Mouse (Mus musculus): ENCODE measurements around the gene Zfp992.
A peak's percentile ranks its signal among the peaks of the same experiment; 100 is the strongest.
"Not testable (repeated sequence)": the region's sequence is repeated elsewhere in the genome, so short reads cannot be mapped to it uniquely, and the experiment has no call there.

The Zfp992 gene

DNA sequence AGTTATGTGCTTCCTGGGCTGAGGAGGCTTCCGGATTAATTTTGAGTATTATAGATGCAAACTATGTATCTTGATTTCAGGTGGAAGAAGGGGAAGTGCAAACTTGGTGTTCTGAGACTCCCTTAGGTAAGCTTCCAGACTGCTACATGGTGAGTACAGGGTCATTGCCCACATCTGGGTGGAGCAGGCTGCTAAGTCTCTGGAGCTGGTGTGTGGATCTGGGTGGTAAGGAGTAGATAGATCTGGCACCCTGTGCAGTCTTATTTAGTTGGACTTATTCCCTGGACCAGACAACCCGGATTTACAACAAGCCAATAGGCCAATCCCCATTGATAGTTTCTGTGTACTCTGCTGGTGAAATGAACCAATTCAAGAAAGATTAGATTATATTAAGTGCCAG is at the start of gene Zfp992:
Gene Zfp992, plus strand, starts transcription at position 74 of the 400 bp plus-strand sequence.
- DNase-seq (ENCODE audit: low read depth, low spot score) = not testable (repeated sequence)

DNA sequence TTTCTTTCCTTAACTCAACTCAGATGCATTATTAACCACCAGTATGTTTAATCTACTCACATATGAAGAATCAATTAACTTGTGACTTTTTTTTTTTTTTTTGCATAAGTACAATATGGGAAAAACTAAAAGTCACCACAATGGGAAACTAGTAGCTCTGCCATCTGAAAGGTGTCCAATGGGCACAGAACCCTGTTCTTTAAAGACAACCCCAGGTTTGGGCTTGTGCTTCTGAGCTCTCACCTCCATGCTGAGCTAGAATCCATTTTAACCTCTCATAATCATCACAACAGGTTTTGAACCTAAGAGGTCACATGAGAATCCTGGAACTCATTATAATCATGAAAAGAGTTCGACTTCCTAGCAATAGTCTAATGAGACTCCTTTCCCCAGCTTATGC is 19.4 kb upstream of the Zfp992 start:
- not testable (repeated sequence) for DNase-seq (ENCODE audit: low read depth, low spot score)

DNA sequence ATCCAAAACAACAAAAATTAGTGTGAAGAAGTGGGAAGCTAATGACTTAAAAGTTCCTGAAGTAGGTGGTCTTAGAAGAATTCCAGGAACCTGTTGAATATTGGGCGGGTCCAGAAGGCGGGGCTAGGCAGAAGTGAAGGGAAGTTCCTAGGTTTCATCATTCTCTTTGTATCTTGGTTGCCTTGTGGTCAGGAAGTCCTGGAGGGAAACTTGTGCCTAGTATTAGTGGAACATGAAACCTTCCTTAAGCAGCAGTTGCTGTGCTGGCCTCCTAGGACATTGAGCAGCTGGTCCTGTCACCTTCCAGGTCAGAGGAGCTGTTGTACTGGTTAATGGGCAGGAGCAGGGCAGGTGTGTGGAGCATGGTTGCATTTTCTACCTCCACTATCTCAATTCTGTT is 17.9 kb upstream of the Zfp992 start:
- not testable (repeated sequence) for DNase-seq (ENCODE audit: low read depth, low spot score)

DNA sequence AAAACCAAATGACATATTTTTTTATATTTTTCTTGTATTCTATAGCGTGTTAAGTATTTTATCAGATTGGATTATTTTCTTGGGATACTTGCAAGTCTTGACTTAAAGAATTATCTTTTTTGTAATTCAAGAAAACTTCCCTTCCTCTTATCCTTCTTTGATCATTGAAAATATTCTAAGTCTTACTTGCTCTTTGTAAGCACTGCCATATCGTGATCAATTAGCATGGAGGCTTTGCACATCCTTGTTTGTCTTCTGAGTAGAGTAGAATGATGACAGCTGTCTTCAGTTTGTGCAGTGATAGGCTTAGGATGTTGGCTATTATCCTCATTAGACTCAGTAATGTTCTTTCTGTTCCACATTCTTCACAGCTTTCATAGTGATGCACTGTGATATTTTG is 13.3 kb upstream of the Zfp992 start:
- not testable (repeated sequence) for DNase-seq (ENCODE audit: low read depth, low spot score)

DNA sequence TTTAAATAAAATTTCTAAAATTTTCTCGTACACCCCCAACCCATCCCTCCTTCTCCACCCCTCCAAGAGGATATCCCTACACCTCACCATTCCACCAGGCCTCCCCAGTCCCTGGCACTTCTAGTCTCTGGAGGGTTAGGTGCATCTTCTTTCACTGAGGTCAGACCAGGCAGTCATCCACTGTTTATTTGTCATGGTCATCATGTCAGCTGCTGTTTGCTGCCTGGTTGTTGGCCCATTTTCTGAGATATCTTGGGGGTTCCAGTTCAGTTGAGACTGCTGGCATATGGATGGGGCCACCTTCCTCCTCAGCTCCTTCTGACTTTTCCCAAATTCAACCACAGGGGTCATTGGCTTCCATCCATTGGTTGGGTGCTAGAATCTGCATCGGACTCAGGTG is 11.6 kb upstream of the Zfp992 start:
- DNase-seq (ENCODE audit: low read depth, low spot score) = not testable (repeated sequence)

DNA sequence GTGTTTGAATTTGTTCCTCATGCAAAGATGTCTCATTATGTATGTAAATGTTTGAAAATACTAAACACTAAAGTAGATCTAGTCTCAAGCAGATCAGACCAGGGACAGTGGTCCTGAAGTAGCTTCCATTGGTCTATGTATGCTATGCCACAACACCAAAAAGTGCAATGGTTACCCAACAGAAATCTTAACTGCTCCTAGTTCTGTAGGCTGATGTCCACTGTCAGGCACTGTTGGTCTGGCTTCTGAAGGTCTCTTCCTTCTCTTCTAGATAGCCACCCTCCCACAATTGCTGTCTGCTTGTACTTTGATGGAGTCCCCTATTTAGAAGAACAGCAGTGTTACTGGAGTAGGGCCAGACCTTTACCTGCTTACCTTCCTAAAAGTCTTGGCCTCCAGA is 4.5 kb upstream of the Zfp992 start:
- not testable (repeated sequence) for DNase-seq (ENCODE audit: low read depth, low spot score)

DNA sequence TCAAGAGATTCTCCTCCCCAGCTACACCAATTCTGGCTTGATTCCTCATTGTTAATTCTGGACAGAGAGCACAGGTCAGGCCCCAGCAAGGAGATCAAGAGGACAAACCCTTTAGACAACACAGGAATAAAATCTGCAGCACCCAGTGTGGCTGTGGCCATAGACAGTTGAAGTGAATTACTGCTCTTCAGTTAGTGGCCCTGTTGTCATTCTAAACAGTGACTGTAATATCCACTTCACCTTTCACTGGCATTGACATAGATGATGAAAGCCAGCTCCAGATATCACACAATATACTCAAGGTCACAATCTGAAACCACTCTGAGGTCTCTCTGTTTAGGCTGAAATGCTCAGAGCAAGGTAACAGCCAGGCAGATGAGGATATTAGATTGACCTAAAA is 3.7 kb upstream of the Zfp992 start:
- DNase-seq (ENCODE audit: low read depth, low spot score) = not testable (repeated sequence)

DNA sequence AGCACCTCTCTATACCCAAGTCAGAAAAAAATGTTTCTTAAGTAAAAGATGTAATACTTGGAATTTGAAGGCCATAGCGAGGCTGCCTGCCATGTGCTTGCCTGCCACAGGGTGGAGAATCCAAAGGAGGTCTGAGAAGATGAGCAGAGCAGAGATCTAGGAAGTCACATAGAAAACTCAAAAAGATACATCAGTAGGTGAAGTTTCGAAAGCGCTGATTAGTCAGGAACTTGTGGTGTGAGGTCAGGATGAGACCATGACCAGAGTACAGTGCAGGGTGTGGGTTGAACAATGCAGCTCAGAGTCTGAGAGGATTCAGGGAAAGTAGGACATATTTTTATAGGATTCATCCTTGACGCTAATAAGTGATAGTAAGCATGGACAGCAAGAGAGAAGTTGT is 2.7 kb upstream of the Zfp992 start:
- DNase-seq (ENCODE audit: low read depth, low spot score) = not testable (repeated sequence)

DNA sequence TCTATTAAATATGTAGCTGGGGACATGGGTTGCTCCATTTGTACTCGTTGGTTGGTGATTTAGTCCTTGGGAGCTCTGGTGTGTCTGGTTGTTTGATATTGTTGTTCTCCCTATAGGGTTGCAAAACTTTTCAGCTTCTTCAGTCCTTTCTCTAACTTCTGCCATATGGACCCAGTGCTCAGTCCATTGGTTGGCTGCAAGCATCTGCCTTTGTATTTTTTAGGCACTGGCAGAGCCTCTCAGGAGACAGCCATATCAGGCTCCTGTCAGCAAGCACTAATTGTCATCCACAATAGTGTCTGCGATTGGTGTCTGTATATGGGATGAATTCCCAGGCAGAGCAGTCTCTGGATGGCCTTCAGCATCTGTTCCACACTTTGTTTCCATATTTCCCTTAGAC is 1.8 kb upstream of the Zfp992 start:
- not testable (repeated sequence) for DNase-seq (ENCODE audit: low read depth, low spot score)

DNA sequence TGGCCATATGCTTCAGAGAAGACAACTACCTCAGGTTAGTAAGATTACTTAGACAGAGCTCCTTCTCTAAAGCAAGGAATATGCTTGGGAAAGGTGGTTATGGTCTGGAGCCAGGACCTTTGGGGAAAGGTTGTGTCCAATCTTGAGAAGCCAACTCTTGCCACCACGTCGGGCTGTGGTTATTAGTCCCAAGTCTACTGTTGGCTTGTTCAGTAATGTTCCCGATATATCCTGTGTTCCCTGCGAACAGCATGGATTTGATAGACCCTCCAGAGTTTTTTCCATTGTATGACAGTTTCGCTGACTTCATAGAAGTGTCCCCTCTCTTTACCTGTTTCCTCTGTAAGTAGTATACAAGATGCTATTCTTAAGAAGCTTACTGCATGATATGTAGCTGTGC is 888 bp downstream of the Zfp992 start:
- DNase-seq (ENCODE audit: low read depth, low spot score) = not testable (repeated sequence)

DNA sequence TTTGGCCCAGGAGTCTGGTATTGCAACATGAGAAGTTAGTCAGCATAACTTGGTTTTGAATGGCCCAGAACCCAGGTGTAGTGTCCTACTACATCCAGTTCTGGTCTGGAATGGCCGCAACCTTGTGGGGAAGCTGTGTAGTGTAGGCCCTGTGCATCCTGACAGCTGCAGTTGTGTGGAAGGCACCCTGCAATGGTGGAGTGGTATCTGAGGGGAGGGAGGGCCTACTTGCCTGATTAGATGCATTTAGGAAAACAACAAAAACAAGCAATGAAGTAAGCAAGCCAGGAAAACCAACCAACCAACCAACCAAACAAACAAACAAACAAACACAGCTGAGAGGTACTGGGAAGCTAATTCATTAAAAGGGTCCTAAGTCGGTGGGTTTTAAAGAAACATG is 3.8 kb downstream of the Zfp992 start:
- DNase-seq (ENCODE audit: low read depth, low spot score) = not testable (repeated sequence)

DNA sequence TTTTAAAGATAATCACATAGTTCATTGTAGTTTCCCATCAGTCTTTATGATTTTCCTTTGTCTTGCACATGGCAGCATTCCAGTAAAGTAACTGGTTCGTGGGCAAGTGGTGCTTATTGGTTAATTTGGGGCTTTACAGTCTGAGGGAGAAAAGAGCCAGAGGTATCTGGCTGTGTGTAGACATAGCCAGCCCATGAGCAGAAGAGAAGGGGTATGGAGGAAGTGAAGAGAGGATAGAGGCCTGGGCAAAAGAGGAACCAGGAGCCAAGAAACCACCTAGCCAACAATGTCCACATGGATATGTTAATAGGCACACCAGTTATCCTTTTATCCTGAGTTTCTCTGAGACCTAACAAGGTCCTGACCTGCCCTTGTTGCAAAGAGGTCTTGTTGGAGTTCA is 5.3 kb downstream of the Zfp992 start:
- not testable (repeated sequence) for DNase-seq (ENCODE audit: low read depth, low spot score)

DNA sequence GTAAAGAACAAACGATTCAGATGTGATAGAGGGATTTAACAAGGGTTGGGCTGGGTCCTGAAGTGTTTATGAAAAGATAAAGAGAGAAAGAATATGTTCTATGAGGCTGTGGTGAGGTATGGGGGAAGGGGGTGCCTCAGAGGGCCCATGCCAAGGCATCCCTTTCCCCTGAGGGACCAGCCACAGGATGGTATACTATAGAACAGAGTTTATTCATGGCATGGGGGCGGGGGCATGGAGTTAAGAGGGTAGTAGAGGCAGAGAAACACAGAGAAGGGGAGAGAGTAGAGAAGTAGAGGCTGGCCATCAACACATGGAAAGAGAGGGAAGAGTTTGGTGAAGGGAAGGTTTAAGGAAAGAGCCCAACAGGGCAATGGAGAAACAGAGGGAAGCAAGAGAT is 6.1 kb downstream of the Zfp992 start:
- no peak for DNase-seq (ENCODE audit: low read depth, low spot score)

DNA sequence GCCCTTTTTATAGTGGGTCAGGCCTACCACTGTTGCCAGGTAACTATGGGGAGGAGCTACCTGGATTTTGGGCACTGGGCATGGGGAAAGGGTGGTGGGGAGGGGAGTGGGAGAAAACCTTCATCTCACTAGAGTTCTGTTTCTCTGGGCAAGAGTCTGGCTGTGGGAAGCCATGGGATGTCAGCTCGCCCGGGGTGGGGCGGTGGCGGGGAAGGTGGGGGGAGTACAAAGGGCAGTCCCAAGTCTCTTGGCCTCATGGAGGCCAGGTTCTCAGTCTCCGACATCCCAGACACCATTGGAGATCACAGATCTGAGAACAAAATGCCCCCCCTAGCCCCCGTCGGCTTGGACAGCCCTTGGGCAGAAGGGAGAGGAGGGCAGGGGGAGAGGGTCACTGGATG is 6.5 kb downstream of the Zfp992 start:
- DNase-seq (ENCODE audit: low read depth, low spot score) = no peak

DNA sequence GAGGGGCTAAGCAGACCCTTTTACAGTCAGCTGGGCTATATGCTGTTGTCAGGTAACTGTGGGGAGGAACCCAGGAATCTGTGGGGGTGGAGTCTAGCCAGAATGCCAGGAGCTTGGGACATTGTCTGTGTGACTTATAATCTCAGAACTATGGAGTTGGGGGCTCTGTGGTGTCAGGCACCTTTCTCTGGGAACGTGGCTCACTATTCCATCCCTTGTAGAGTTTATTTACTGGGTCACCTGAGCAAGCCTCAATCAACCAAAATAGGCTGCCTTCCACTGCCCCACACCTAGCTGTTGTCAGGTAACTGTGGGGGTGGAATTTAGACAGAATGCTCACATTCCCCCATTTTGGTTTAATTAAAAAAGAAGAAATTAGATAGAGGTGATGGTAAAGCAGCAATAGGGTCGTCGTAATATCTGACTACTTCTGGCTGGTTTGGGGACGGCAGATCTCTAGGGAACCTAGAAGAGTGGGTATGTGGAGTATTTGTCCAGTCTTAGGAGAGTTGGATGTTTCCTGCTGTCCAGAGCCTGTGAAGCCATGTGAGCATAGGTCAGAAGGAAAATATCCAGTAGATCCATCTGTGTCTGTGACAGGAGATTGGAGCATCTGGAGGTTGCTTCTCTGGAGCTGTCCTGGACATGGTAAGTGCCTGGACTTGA is 7.4 kb downstream of the Zfp992 start:
- peak; percentile 17 for DNase-seq (ENCODE audit: low read depth, low spot score)

DNA sequence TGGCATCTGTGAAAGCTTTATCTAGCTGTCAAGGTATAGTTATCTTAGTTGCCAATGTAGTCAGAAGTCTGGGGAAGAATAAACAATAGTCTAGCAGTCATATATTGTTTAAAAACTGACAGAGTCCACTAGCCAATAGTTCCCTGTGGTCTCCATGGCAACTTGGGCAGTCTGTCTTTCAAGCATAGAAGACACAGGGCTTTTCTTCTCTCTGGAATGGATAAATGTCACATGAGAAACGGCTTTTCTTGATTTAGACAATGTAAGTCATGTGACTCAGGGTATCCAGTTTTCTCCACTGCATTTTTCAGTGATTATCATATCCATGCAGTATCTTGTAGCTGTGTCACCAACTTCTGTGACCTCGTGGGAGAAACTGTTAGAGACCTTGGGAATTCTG is 8.3 kb downstream of the Zfp992 start:
- DNase-seq (ENCODE audit: low read depth, low spot score) = no peak

DNA sequence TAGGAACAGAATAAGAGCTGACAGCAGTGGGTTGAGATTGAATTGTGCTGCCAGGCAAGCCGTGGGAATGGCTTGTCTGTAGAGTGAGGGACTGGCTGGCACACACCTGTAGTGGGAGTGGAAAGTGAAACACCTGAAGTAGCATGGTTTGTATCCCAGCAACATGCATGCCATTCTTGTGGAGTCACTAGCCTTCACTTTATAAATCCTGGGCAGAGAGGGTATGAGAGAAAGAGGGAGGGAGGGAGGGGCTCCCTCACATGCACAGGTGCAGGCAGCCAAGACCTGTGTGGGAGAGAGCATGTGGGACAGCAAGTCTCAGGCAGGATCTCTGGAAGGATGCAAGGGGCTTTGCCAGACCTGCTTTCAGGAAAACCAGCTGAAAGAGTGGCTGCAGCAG is 8.9 kb downstream of the Zfp992 start:
- DNase-seq (ENCODE audit: low read depth, low spot score) = no peak

DNA sequence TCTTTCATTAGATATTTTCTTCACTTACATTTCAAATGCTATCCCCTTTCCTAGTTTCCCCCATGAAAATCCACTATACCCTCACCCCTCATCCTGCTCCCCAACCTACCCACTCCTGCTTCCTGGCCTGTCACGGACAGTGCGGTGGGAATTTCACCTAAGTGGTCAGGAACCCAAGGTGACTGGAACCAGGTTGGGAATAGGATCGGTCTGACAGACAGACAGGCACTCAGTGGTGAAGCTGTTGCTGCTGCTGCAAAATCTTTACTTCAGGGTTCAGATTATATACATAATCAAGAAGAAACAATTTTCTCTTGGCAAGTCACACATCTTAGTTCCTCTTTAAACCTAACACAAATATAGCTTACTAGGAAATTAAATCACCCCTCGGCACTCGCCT is 11.0 kb downstream of the Zfp992 start:
- not testable (repeated sequence) for DNase-seq (ENCODE audit: low read depth, low spot score)

DNA sequence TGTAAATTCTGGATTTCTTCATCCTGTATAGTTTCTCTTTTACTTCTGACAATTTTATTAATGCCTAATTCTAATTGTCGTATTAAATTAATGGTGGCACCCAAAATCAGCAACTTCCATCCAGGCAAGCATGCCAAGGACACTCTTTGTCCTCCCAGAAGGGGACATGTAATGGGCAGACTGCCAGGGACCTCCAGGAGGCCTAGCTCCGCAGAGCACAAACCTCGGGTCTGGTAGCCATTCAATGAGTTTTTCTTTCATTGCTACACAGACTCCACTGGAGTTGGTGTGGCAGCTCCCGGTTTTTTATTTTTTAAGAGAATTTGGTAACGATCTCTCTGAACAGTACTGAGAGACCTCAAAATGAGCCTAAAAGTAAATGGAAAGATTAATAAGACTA is 11.9 kb downstream of the Zfp992 start:
- DNase-seq (ENCODE audit: low read depth, low spot score) = not testable (repeated sequence)

DNA sequence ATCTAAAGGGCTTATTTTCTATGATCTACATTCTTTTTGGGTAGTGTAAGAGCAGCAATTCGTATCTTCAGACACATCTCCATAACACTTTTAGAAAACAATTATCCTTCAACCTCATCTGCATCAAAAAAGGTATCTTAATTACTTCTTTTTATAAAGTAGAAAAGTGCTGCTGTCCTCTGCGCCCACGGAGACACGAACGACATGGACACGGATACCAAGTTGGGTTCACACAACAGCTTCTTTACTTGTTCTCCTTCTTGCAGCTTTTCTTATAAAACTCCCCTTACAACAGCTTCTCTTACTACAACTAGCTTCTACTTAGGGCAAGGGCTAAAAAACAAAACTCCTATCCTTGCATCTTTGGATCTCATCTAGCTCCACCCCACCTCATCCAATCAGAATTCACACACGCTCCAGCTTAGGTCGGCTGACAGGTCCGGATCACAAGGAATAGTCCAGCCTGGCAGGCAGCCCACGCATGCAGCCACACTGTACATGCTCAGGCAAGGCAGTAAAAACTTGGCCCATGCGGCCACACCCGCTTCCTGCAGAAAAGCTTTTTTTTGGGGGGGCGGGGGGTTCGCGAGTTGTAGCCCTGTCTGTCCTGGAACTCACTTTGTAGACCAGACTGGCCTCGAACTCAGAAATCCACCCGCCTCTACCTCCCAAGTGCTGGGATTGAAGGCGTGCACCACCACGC is 15.0 kb downstream of the Zfp992 start:
- DNase-seq (ENCODE audit: low read depth, low spot score) = not testable (repeated sequence)

DNA sequence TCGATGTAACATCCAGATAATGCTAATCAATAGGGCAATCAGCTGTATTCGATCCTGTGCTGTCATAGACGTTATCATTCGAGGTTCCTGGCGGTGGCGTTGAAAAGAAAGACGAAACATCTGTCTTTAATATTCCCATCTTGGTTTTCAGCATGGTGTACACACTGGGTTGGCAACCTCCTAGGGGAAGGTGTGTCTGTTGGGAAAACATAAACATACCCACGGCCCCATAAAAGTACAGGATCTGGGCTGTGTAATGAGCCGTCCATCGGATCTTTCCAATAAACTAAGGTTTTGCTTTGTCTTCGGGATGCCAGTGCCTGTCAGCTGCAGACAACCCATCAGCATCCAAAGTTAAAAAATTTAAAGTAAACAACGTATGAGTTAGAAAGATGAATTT is 21.2 kb downstream of the Zfp992 start:
- DNase-seq (ENCODE audit: low read depth, low spot score) = not testable (repeated sequence)

DNA sequence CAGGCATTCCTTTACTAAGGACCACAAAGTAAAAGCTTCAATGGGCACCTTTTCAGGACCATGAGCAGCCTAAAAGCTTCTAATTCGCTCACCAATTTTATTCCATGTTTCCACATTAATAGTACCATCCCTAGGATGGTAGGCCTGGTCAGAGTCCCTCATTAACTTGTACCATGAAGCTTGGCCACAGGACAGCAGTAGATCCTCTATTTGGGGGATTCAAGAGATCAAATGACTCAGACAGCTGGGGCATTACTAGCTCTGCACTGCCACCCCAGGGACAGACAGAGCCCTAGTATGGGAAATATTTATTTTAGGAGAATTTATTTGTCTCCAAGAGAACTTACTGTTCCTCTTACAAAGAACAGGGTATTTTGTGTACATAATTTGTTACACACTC is 25.4 kb downstream of the Zfp992 start:
- DNase-seq (ENCODE audit: low read depth, low spot score) = not testable (repeated sequence)
